Mouse (Mus musculus) heart, embryonic 11.5 days (tissue): ENCODE measurements around the gene Kif9. TPM values are rescaled to one million over a fixed set of nuclear protein-coding genes. Genes with fewer than 3 reads are reported as not detected.

Source experiments
- polyA plus RNA-seq: library from polyadenylated mRNA; unstranded; fragments of >200 nt; fragmentation: Nextera tagmentation; extraction: Ambion mirVana; gene quantifications from 2 replicates; pipeline ENCODE4 v1.2.1, GENCODE M21; 2014

The Kif9 gene
- polyA plus RNA-seq, 1 experiment from 2014 or later = 0.27 TPM

Other genes starting within 250 kb of the Kif9 start
- gene Cspg5, start 233.2 kb upstream of the Kif9 start, polyA plus RNA-seq = 0.66 and 1.3 TPM in 2 replicates
- 17.4 and 18.7 TPM in 2 replicates for gene Elp6, start 171.8 kb upstream of the Kif9 start, polyA plus RNA-seq
- 14.4 and 16.0 TPM in 2 replicates for gene Scap, start 143.7 kb upstream of the Kif9 start, polyA plus RNA-seq
- gene Ptpn23, start 68.7 kb upstream of the Kif9 start, polyA plus RNA-seq = 11.7 and 14.1 TPM in 2 replicates
- gene Ngp, start 57.2 kb upstream of the Kif9 start, polyA plus RNA-seq = 0.42 and 1.6 TPM in 2 replicates
- 7.9 and 10.2 TPM in 2 replicates for gene Klhl18, start 264 bp upstream of the Kif9 start, polyA plus RNA-seq
- 33.0 and 39.0 TPM in 2 replicates for gene Setd2, start 55.6 kb downstream of the Kif9 start, polyA plus RNA-seq
- gene Nradd, start 147.5 kb downstream of the Kif9 start, polyA plus RNA-seq = 12.6 and 19.1 TPM in 2 replicates
- gene Nbeal2, start 177.2 kb downstream of the Kif9 start, polyA plus RNA-seq = 1.4 and 1.6 TPM in 2 replicates
- gene Ccdc12, start 179.5 kb downstream of the Kif9 start, polyA plus RNA-seq = 135 and 149 TPM in 2 replicates